In the genomic region with DNA sequence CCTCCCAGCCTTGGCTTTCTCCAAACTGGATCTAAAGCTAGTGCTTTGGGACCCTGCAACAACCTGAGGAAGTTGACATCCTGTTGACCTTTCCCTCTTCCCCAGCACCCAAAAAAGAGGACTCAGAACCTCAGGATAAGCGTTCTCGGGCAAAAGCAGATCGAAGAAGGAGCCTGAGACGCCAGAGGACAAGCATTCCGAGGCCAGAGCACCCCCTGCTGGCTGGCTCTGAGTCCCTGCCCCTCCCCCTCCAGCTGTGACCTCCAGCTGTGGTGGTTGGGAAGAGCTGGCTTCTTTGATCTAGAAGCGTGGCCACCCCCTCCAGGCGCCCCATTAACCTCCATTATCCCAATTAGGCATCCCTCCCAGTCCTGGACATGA, we compare ENCODE assay signal across 8 mouse cellular contexts. TPM values are rescaled to one million over a fixed set of nuclear protein-coding genes. Genes with fewer than 3 reads are reported as not detected.
DNase-seq lines count a peak whose midpoint lies in the region; ATAC-seq and TF ChIP-seq lines count a peak whose summit lies in the region.

No protein-coding gene starts in this region.

- peaks cover 2% of the 10 kb centered on the region; the same call in 1 of the 2 replicates for H3K4me1 ChIP-seq in cortical plate, adult 2 months (ENCODE audit: control insufficient read depth, insufficient read depth, low read length)

- intact Hi-C loops in left cerebral cortex, postnatal 14 days (cut with DNase I), result loop anchor here (2.0 kb wide), 1 partner anchor 22 kb away; no protein-coding TSS in a partner anchor

- no peak for TF ChIP-seq POLR2A in cortical plate, adult 2 months (IDR thresholded peaks at IDR 0.05; ENCODE audit: extremely low read depth, insufficient read depth, low read length)

- TF ChIP-seq CTCF in cortical plate, adult 2 months (IDR thresholded peaks at IDR 0.05; ENCODE audit: extremely low read depth, insufficient read depth, low read length), result peak; percentile 69

- H3K4me3 ChIP-seq in cortical plate, adult 2 months (ENCODE audit: insufficient read depth, low read length), result peak overlapping the region; percentile 29

- peak overlapping the region; percentile 24 for H3K27ac ChIP-seq in cortical plate, adult 2 months (ENCODE audit: insufficient read depth, low read length)

- peak; percentile 74 for DNase-seq in T-cell, adult 2 months (ENCODE audit: low spot score)
- peak; percentile 86 to 87 for DNase-seq in gastrocnemius, adult 8-10 months (ENCODE audit: low spot score in 2 of 2)
- DNase-seq in induced T-regulatory cell, adult 2 months (ENCODE audit: low read depth), result peak; percentile 89
- peak; percentile 80 to 83 for DNase-seq in left cerebral cortex, postnatal 14 days (ENCODE audit: low spot score in 2 of 2)
- DNase-seq in right cerebral cortex, postnatal 14 days, result peak; percentile 82
- peak; percentile 84 to 87 for DNase-seq in urinary bladder, postnatal 36 days (ENCODE audit: low spot score in 2 of 2)

- ATAC-seq in megakaryocyte-erythroid progenitor cell, adult 5-6 weeks (replicated peaks; ENCODE audit: low FRiP score, low TSS enrichment, poor library complexity, severe bottlenecking), result peak; percentile 76

RNA-seq across cellular contexts. Expression of gene Sp7, which starts 10.2 kb away (rescaled TPM):
- 1.6 and 2.3 TPM in 2 replicates for polyA plus RNA-seq in cortical plate, adult 2 months (2012; rRNA removed)
- total RNA-seq in gastrocnemius, adult 8-10 months (2022), result not detected
- total RNA-seq in left cerebral cortex, postnatal 14 days (2021), result under 1 TPM; 0.26 to 0.53 TPM
- not detected in 2 replicates for total RNA-seq in megakaryocyte-erythroid progenitor cell, adult 5-6 weeks (2014; fragmentation: Nextera tagmentation)
- total RNA-seq in megakaryocyte-erythroid progenitor cell, adult 5-6 weeks (2017), result not detected in 2 replicates

RNA-seq across cellular contexts. Expression of gene Aaas, which starts 26.6 kb away (rescaled TPM):
- polyA plus RNA-seq in cortical plate, adult 2 months (2012; rRNA removed), result 20.2 and 23.2 TPM in 2 replicates
- total RNA-seq in gastrocnemius, adult 8-10 months (2022), result 1 to 10 TPM; 5.3 to 7.5 (median 6.8) TPM
- total RNA-seq in left cerebral cortex, postnatal 14 days (2021), result 10 to 100 TPM; 17.5 to 18.8 TPM
- 145 and 165 TPM in 2 replicates for total RNA-seq in megakaryocyte-erythroid progenitor cell, adult 5-6 weeks (2014; fragmentation: Nextera tagmentation)
- 179 and 207 TPM in 2 replicates for total RNA-seq in megakaryocyte-erythroid progenitor cell, adult 5-6 weeks (2017)

RNA-seq across cellular contexts. Expression of gene Sp1, which starts 28.8 kb away (rescaled TPM):
- polyA plus RNA-seq in cortical plate, adult 2 months (2012; rRNA removed), result 10.3 and 10.5 TPM in 2 replicates
- 10 to 100 TPM; 17.9 to 22.2 (median 20.5) TPM for total RNA-seq in gastrocnemius, adult 8-10 months (2022)
- total RNA-seq in left cerebral cortex, postnatal 14 days (2021), result 10 to 100 TPM; 23.2 to 24.5 TPM
- total RNA-seq in megakaryocyte-erythroid progenitor cell, adult 5-6 weeks (2014; fragmentation: Nextera tagmentation), result 68.0 and 80.3 TPM in 2 replicates
- total RNA-seq in megakaryocyte-erythroid progenitor cell, adult 5-6 weeks (2017), result 45.0 and 62.2 TPM in 2 replicates

RNA-seq across cellular contexts. Expression of gene Myg1, which starts 45.6 kb away (rescaled TPM):
- polyA plus RNA-seq in cortical plate, adult 2 months (2012; rRNA removed), result 87.0 and 92.7 TPM in 2 replicates
- 10 to 100 TPM; 17.5 to 21.6 (median 18.9) TPM for total RNA-seq in gastrocnemius, adult 8-10 months (2022)
- total RNA-seq in left cerebral cortex, postnatal 14 days (2021), result 10 to 100 TPM; 48.2 to 51.4 TPM
- total RNA-seq in megakaryocyte-erythroid progenitor cell, adult 5-6 weeks (2014; fragmentation: Nextera tagmentation), result 85.2 and 86.5 TPM in 2 replicates
- 60.8 and 73.8 TPM in 2 replicates for total RNA-seq in megakaryocyte-erythroid progenitor cell, adult 5-6 weeks (2017)

RNA-seq across cellular contexts. Expression of gene Pfdn5, which starts 51.2 kb away (rescaled TPM):
- polyA plus RNA-seq in cortical plate, adult 2 months (2012; rRNA removed), result 466 and 495 TPM in 2 replicates
- total RNA-seq in gastrocnemius, adult 8-10 months (2022), result 100 to 1,000 TPM; 260 to 281 (median 273) TPM
- 100 to 1,000 TPM; 313 to 315 TPM for total RNA-seq in left cerebral cortex, postnatal 14 days (2021)
- 210 and 293 TPM in 2 replicates for total RNA-seq in megakaryocyte-erythroid progenitor cell, adult 5-6 weeks (2014; fragmentation: Nextera tagmentation)
- total RNA-seq in megakaryocyte-erythroid progenitor cell, adult 5-6 weeks (2017), result 214 and 318 TPM in 2 replicates

Comparison
In these comparisons a context has a peak if more than half of its experiments do, and no peak if none do; other contexts are left out.
1. Peak in every context shown above with its lines: DNase-seq, ATAC-seq, H3K4me3 ChIP-seq and H3K27ac ChIP-seq.
2. RNA of gene Aaas, which starts 26.6 kb away (total RNA-seq): 145 to 207 TPM in megakaryocyte-erythroid progenitor cell, adult 5-6 weeks; 17.5 to 18.8 TPM in left cerebral cortex, postnatal 14 days and 5.3 to 7.5 TPM in gastrocnemius, adult 8-10 months; every median in the first group is over 4 times any median in the second.